Mouse (Mus musculus) thymus, adult 18-20 months (tissue): Measurements from ENCODE around the gene Ccer2.

ENCODE experiments used
- DNase-seq, 2 experiments: peaks; one replicate each; pipeline ENCODE4 v3.0.0; 2022; ENCODE audit warnings: mixed read lengths in 2 of 2

Gene Ccer2

GRCm38 (mm10) chr7:28758623-28759022 lies 2.6 kb downstream of the Ccer2 start:
- DNase-seq, result no peak

- no peak for DNase-seq
These were observed 5.9 kb downstream of the Ccer2 start for GRCm38 (mm10) chr7:28761907-28762306.

GRCm38 (mm10) chr7:28765211-28765610 lies 9.2 kb downstream of the Ccer2 start:
- no peak for DNase-seq

GRCm38 (mm10) chr7:28766173-28766879 lies 10.4 kb downstream of the Ccer2 start, which contains the start of gene Sirt2:
Sirt2 (plus strand) TSS chr7:28766735.
- DNase-seq, result peak; percentile 94 to 98

GRCm38 (mm10) chr7:28766910-28767309 lies 10.9 kb downstream of the Ccer2 start:
- DNase-seq, result no peak

- DNase-seq, result no peak
These were observed 11.5 kb downstream of the Ccer2 start, which contains the start of gene Nfkbib for GRCm38 (mm10) chr7:28767462-28767965. Nfkbib (minus strand) TSS chr7:28767512.

GRCm38 (mm10) chr7:28769414-28769958 lies 13.5 kb downstream of the Ccer2 start:
- no peak for DNase-seq

GRCm38 (mm10) chr7:28770309-28770708 lies 14.3 kb downstream of the Ccer2 start:
- DNase-seq, result no peak

GRCm38 (mm10) chr7:28771867-28772266 lies 15.9 kb downstream of the Ccer2 start:
- DNase-seq, result no peak

GRCm38 (mm10) chr7:28773163-28773562 lies 17.2 kb downstream of the Ccer2 start:
- DNase-seq, result no peak

- DNase-seq, result no peak
These were observed 18.2 kb downstream of the Ccer2 start for GRCm38 (mm10) chr7:28774164-28774563.

- no peak for DNase-seq
These were observed 19.2 kb downstream of the Ccer2 start for GRCm38 (mm10) chr7:28775129-28775528.

- no peak for DNase-seq
These were observed 22.9 kb downstream of the Ccer2 start for GRCm38 (mm10) chr7:28778825-28779224.

GRCm38 (mm10) chr7:28780067-28780658 lies 24.2 kb downstream of the Ccer2 start:
- peak; percentile 81 to 90 for DNase-seq

GRCm38 (mm10) chr7:28780857-28781256 lies 24.9 kb downstream of the Ccer2 start:
- peak; percentile 63 to 83 for DNase-seq

GRCm38 (mm10) chr7:28781261-28781663 lies 25.3 kb downstream of the Ccer2 start:
- DNase-seq, result peak; percentile 76 to 87

GRCm38 (mm10) chr7:28785161-28785560 lies 29.2 kb downstream of the Ccer2 start:
- no peak for DNase-seq

GRCm38 (mm10) chr7:28787884-28788283 lies 31.9 kb downstream of the Ccer2 start:
- DNase-seq, result no peak

GRCm38 (mm10) chr7:28788307-28789195 lies 32.6 kb downstream of the Ccer2 start, which contains the start of gene Rinl:
Rinl (plus strand) TSS chr7:28788969.
- peak; percentile 69 to 80 for DNase-seq

- DNase-seq, result no peak
These were observed 33.3 kb downstream of the Ccer2 start for GRCm38 (mm10) chr7:28789235-28789634.

- DNase-seq, result no peak
These were observed 34.3 kb downstream of the Ccer2 start for GRCm38 (mm10) chr7:28790066-28790806.

GRCm38 (mm10) chr7:28791706-28792105 lies 35.7 kb downstream of the Ccer2 start:
- DNase-seq, result no peak
